Mouse (Mus musculus) cortical plate, adult 2 months (tissue): ENCODE measurements around the gene Dcst1.

Experiments
- CTCF ChIP-seq: fragments of 200-500 bp; IDR thresholded peaks from 2 replicates; pipeline ENCODE4 v1.5.1; 2011; ENCODE audit warnings: mild to moderate bottlenecking, control low read depth, low read length; ENCODE audit not compliant: insufficient read depth; ENCODE audit errors: extremely low read depth
- POLR2A ChIP-seq: fragments of 200-500 bp; IDR thresholded peaks from 2 replicates; pipeline ENCODE4 v1.6.1; 2011; ENCODE audit warnings: mild to moderate bottlenecking, low read length, control low read depth; ENCODE audit not compliant: insufficient read depth; ENCODE audit errors: extremely low read depth

- TF ChIP-seq POLR2A (no peak), CTCF (no peak)
These were observed 34.7 kb downstream of the Dcst1 start for GRCm38 (mm10) chr3:89330346-89330745.
